Mouse (Mus musculus) limb, embryonic 15.5 days (tissue): Measurements from ENCODE around the gene Obscn. TPM values are rescaled to one million over a fixed set of nuclear protein-coding genes. Genes with fewer than 3 reads are reported as not detected.
A peak's percentile ranks its signal among the peaks of the same experiment; 100 is the strongest.

Experiments
- ATAC-seq: fragments of 200-750 bp; cut with Nextera tagmentation; 2 replicates; pipeline ENCODE4 v1.8.0; 2017; ENCODE audit warnings: low read depth, moderate TSS enrichment; ENCODE audit not compliant: insufficient number of reproducible peaks, low FRiP score, low TSS enrichment
- H3K27ac ChIP-seq: fragments of 300-500 bp; sonication (generic); 2 replicates; pipeline ENCODE4 v1.5.1; 2015; ENCODE audit warnings: moderate library complexity, mild to moderate bottlenecking, inconsistent platforms
- H3K27me3 ChIP-seq: fragments of 300-500 bp; sonication (generic); 2 replicates; pipeline ENCODE4 v1.6.1; 2015; ENCODE audit warnings: inconsistent platforms
- H3K36me3 ChIP-seq: fragments of 300-500 bp; sonication (generic); 2 replicates; pipeline ENCODE4 v1.6.1; 2015; ENCODE audit warnings: inconsistent platforms
- H3K4me1 ChIP-seq: fragments of 300-500 bp; sonication (generic); 2 replicates; pipeline ENCODE4 v1.6.1; 2015; ENCODE audit warnings: inconsistent platforms
- H3K4me2 ChIP-seq: fragments of 300-500 bp; sonication (generic); 2 replicates; pipeline ENCODE4 v1.6.1; 2015; ENCODE audit warnings: mild to moderate bottlenecking, inconsistent platforms
- H3K4me3 ChIP-seq: fragments of 300-500 bp; sonication (generic); 2 replicates; pipeline ENCODE4 v1.5.1; 2015; ENCODE audit warnings: mild to moderate bottlenecking, inconsistent platforms
- H3K9ac ChIP-seq: fragments of 300-500 bp; sonication (generic); 2 replicates; pipeline ENCODE4 v1.6.1; 2015; ENCODE audit warnings: inconsistent platforms
- H3K9me3 ChIP-seq: fragments of 300-500 bp; sonication (generic); 2 replicates; pipeline ENCODE4 v1.6.1; 2016; ENCODE audit warnings: inconsistent platforms
- WGBS: fragments of 180-500 bp; shearing (Covaris S2); methylation state at CpG from one replicate; pipeline ENCODE4 v1.1.7; 2015; 5-methylcytosine and 5-hydroxymethylcytosine counted together
- polyA plus RNA-seq: library from polyadenylated mRNA; unstranded; fragments of >200 nt; fragmentation: Nextera tagmentation; extraction: Ambion mirVana; gene quantifications from 2 replicates; pipeline ENCODE4 v1.2.1, GENCODE M21; 2015

Obscn gene
- polyA plus RNA-seq, 1 experiment from 2014 or later: 2.2 TPM

DNA sequence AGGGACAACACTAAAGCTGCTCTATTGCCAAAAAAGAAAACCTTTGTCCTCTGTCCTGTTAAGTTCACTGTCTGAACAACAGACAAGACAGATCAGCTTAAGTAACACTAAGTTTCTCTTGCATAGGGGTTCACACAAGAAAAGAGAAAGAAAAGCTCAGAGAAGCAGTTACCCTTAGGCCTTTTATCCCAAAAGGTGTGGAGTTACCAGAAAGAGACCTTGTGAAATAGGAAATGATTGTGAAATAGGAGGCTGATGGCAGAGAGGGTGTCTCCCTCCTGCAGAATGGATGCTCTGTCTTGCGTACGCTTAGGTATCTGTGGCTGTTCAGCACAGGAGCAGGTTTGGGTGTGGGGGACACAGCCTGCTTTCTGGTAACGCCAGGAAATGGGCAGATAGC lies 157.0 kb downstream of the Obscn start:
- Histone ChIP-seq H3K4me1 (peaks cover 42% of the 10 kb centered on the region), H3K27me3 (no peaks in the 10 kb centered on the region), H3K36me3 (peaks cover 24% of the 10 kb centered on the region), H3K4me2 (peak overlapping the region; percentile 98), H3K9me3 (no peaks in the 10 kb centered on the region), H3K27ac (no peak overlapping the region), H3K4me3 (peak overlapping the region; percentile 98), H3K9ac (peak overlapping the region; percentile 24; the same call in 1 of the 2 replicates)
- WGBS: 72% methylated on average over 3 of the region's 3 CpGs
- no peak for ATAC-seq

DNA sequence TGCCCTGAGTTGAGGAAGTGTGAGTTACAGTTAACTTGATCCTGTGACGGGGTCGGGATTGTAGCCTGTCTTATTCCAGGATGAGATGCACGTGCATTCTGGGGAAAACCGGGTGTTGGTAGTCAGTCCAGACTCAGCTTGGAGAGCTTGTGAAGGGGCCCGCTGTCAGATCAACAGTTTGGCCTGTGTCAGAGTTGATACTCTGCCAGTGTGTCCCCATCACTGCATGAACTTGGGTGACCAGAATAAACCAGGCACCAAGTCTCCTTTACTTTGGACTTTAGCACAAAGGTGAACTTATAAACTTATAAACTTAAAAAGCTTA lies 157.5 kb downstream of the Obscn start:
- H3K27ac ChIP-seq: peak overlapping the region; percentile 84; the same call in 1 of the 2 replicates
- ATAC-seq: no peak
- H3K4me1 ChIP-seq: peaks cover 42% of the 10 kb centered on the region
- WGBS: under 1% methylated on average over 5 of the region's 5 CpGs
- peaks cover 18% of the 10 kb centered on the region for H3K36me3 ChIP-seq
- no peaks in the 10 kb centered on the region for H3K9me3 ChIP-seq
- peak overlapping the region; percentile 95 for H3K9ac ChIP-seq
- no peaks in the 10 kb centered on the region for H3K27me3 ChIP-seq
- H3K4me2 ChIP-seq: peak overlapping the region; percentile 98
- peak overlapping the region; percentile 98 for H3K4me3 ChIP-seq

DNA sequence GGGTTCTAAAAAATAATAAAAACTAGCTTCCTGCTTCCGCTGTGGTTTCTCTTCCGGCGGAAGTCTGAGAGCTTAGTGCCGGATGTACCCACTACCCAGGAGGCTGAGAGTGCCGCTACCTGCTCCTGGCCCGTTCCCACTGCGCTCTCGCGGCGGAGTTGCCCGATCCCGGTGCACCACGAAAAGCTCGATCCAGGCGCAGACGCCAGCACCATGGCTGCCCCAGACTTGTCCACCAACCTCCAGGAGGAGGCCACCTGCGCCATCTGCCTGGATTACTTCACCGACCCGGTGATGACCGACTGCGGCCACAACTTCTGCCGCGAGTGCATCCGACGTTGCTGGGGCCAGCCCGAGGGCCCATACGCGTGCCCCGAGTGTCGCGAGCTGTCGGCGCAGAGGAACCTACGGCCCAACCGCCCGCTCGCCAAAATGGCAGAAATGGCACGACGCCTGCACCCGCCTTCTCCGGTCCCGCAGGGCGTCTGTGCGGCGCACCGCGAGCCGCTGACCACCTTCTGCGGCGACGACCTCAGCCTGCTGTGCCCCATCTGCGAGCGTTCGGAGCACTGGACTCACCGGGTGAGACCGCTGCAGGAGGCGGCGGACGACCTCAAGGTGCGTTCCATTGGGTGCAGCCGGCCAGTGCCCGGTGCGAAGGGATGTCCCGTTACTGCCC lies 158.0 kb downstream of the Obscn start, which contains the start of gene Trim11:
TSS of gene Trim11 (plus strand) at position 67 of the 679 bp plus-strand sequence.
- Histone ChIP-seq H3K9me3 (no peaks in the 10 kb centered on the region), H3K27ac (peak within 1 kb of the TSS; percentile 84), H3K4me1 (peaks cover 42% of the 10 kb centered on the region), H3K4me2 (peak within 1 kb of the TSS; percentile 98), H3K36me3 (peaks cover 17% of the 10 kb centered on the region), H3K9ac (peak within 1 kb of the TSS; percentile 95), H3K4me3 (peak within 1 kb of the TSS; percentile 98), H3K27me3 (no peaks in the 10 kb centered on the region)
- under 1% methylated on average over 64 of the region's 64 CpGs for WGBS
- peak; percentile 54; the same call in 1 of the 2 replicates for ATAC-seq

DNA sequence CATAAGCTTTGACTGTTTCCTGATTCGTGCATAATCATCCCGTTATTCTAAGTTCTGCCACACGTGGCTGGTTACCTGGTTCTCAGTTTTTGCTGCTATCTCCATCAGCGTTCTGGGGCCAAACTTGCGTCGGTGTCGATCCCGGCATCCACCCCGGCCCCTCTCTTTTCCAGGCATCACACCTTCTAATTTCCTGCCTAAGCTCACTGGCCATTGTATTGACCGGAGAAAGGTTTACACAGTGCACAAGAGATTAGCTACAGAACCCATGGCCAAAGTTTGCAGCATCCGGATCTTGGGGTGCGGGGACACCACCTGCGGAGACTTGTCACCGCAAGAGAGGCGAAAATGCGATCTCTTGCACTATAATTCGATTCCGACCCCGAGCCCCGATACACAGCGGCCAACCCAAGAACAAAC lies 158.6 kb downstream of the Obscn start:
- under 1% methylated on average over 21 of the region's 21 CpGs for WGBS
- Histone ChIP-seq H3K4me1 (peaks cover 42% of the 10 kb centered on the region), H3K9me3 (no peaks in the 10 kb centered on the region), H3K4me3 (peak overlapping the region; percentile 98), H3K27ac (peak overlapping the region; percentile 84), H3K36me3 (peaks cover 13% of the 10 kb centered on the region), H3K4me2 (peak overlapping the region; percentile 98), H3K9ac (peak overlapping the region; percentile 95), H3K27me3 (no peaks in the 10 kb centered on the region)
- no peak for ATAC-seq

DNA sequence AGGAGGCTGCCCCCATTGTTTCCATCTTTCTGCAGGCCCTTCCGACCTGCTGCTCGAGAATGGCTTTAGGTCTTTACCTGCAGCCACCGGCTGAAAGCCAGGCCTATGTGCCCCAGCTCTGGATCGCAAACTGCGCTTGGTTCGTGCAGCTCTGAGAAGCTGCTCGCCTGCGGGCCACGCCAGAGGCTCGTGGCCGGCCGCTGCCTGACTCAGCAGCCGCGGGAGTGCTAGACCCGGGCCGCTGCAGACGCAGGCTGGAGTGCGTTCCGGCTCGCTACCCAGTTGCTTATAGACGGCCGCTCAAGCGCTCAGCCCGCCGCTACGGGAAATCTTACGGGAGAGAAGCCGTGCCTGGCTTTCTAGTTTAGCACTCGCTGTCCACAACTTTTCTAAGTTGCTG lies 159.1 kb downstream of the Obscn start:
- Histone ChIP-seq H3K4me1 (peaks cover 41% of the 10 kb centered on the region), H3K4me3 (peak overlapping the region; percentile 98), H3K27me3 (no peaks in the 10 kb centered on the region), H3K9ac (peak overlapping the region; percentile 95), H3K27ac (peak overlapping the region; percentile 84), H3K4me2 (peak overlapping the region; percentile 98), H3K36me3 (peaks cover 11% of the 10 kb centered on the region; the same call in 1 of the 2 replicates), H3K9me3 (no peaks in the 10 kb centered on the region)
- 0% methylated on average over 29 of the region's 29 CpGs for WGBS
- no peak for ATAC-seq

DNA sequence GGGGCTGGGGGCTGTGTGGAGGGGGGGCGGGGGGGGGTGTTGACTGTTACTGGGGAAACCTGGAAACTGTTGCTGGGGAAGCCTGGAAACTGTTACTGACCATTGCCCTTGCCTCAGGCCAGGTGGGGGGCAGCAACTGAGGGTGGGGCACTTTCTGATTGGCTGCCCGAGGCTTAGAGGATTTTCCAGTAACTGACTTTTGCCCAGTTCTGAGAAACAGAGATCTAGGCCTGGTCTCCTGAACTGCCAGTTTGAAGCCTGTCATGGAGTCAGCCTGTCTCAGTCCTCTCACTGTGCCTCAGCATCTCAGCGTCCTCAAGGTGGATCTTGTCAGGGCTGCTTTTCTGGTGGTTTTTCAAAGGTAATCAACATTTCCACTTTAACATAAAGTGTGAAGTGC lies 161.8 kb downstream of the Obscn start:
- no peak overlapping the region for H3K4me2 ChIP-seq
- no peaks in the 10 kb centered on the region for H3K9me3 ChIP-seq
- ATAC-seq: no peak
- no peak overlapping the region for H3K9ac ChIP-seq
- H3K36me3 ChIP-seq: peaks cover 29% of the 10 kb centered on the region
- no peak overlapping the region for H3K27ac ChIP-seq
- WGBS: 90% methylated on average over 3 of the region's 3 CpGs
- no peaks in the 10 kb centered on the region for H3K27me3 ChIP-seq
- H3K4me3 ChIP-seq: no peak overlapping the region
- H3K4me1 ChIP-seq: peaks cover 15% of the 10 kb centered on the region

DNA sequence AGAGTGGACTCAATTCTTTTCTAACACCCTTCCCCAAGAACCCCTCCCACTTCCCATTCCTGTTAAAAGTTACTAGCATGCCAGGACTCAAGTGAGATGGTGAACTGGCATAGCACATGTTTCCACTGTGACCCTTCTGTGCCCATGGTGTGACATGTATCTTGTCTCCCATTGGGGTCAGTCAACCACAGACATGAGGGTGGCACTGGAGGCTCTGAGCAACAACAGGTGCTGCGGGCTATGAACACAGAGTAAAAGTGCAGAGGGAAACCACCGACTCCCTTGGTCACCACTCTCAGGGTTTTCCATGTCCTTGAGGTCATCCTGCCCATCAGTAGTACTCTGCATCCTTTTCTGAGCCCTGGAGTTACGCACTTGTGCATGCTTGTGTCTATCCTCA lies 164.4 kb downstream of the Obscn start:
- 95% methylated on average over 3 of the region's 3 CpGs for WGBS
- no peaks in the 10 kb centered on the region for H3K27me3 ChIP-seq
- no peak overlapping the region for H3K4me2 ChIP-seq
- no peak overlapping the region for H3K4me3 ChIP-seq
- H3K9me3 ChIP-seq: no peaks in the 10 kb centered on the region
- H3K4me1 ChIP-seq: peaks cover under 1% of the 10 kb centered on the region; the same call in 1 of the 2 replicates
- no peak overlapping the region for H3K9ac ChIP-seq
- peaks cover 35% of the 10 kb centered on the region for H3K36me3 ChIP-seq
- no peak overlapping the region for H3K27ac ChIP-seq
- no peak for ATAC-seq

DNA sequence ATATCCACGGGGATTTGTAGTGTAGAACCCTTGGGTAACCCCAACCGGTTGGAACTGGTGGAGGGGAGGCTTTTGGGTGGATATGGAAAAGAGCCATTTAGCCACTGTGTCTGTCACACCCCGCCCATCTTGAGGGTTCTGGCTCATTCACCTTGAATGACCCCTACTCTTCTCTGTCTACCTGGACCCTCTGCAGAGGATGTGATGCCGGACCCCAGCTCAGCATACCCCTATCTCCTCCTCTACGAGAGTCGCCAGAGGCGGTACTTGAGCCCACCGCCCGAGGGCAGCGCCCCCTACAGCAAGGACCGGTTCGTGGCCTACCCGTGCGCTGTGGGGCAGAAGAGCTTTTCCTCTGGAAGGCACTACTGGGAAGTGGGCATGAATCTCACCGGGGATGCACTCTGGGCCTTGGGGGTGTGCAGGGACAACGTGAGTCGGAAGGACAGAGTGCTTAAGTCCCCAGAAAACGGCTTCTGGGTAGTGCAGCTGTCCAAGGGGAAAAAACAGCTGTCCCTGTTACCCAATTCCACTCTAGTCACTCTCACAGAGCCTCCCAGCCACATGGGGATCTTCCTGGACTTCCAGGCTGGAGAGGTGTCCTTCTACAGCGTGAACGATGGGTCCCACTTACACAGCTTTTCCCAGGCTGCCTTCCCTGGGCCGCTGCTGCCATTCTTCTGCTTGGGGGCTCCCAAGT lies 165.2 kb downstream of the Obscn start:
- no peaks in the 10 kb centered on the region for H3K27me3 ChIP-seq
- H3K9me3 ChIP-seq: no peaks in the 10 kb centered on the region
- H3K36me3 ChIP-seq: peaks cover 35% of the 10 kb centered on the region
- no peak overlapping the region for H3K9ac ChIP-seq
- H3K4me2 ChIP-seq: no peak overlapping the region
- H3K4me1 ChIP-seq: no peaks in the 10 kb centered on the region
- no peak overlapping the region for H3K27ac ChIP-seq
- no peak overlapping the region for H3K4me3 ChIP-seq
- ATAC-seq: peak; percentile 53
- 87% methylated on average over 21 of the region's 21 CpGs for WGBS

DNA sequence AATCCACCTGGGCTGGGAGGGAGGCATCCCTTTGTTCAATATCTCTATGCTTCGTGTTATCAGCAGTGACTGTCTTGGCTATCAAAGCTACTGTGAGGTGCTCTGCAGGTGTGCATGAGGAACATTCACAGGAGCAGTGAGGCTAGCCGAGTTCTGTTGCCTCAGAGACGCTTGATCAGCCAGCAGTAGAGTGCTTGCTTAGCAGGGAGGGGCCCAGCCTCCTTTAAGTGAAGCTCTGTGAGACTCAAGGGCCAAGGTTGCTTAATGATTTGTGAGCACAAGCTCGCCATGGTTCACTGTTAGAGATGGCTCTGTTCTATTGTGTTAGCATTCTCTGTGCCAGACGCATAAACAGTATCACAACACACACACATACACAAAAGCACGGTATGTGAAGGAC lies 166.5 kb downstream of the Obscn start:
- Histone ChIP-seq H3K4me2 (no peak overlapping the region), H3K4me3 (no peak overlapping the region), H3K9ac (no peak overlapping the region), H3K9me3 (no peaks in the 10 kb centered on the region), H3K36me3 (peaks cover 33% of the 10 kb centered on the region), H3K27ac (no peak overlapping the region), H3K27me3 (peaks cover 3% of the 10 kb centered on the region; the same call in 1 of the 2 replicates), H3K4me1 (no peaks in the 10 kb centered on the region)
- WGBS: 75% methylated on average over 6 of the region's 6 CpGs
- ATAC-seq: no peak

DNA sequence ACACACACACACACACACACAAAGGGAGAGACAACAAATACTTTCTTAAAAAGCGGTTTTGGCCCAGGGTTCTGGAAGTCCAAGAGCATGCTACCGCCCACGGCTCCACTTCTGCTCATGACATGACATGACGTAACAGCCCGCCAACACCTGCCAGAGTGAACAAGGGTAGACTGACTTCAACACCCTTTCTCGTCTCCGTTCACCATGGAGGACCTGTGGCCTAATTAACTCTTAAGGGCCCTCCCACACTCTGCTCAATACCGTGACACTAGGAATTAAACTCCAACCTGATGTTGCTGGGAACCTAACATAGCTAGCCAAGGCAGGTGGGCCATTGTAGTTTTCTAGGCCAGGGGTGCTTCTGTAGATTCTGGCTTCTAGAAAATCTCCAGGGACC lies 167.2 kb downstream of the Obscn start:
- Histone ChIP-seq H3K27me3 (peaks cover 8% of the 10 kb centered on the region), H3K9ac (no peak overlapping the region), H3K4me2 (no peak overlapping the region), H3K27ac (no peak overlapping the region), H3K4me3 (no peak overlapping the region), H3K4me1 (no peaks in the 10 kb centered on the region), H3K36me3 (peaks cover 29% of the 10 kb centered on the region), H3K9me3 (no peaks in the 10 kb centered on the region)
- no peak for ATAC-seq
- 85% methylated on average over 8 of the region's 8 CpGs for WGBS

DNA sequence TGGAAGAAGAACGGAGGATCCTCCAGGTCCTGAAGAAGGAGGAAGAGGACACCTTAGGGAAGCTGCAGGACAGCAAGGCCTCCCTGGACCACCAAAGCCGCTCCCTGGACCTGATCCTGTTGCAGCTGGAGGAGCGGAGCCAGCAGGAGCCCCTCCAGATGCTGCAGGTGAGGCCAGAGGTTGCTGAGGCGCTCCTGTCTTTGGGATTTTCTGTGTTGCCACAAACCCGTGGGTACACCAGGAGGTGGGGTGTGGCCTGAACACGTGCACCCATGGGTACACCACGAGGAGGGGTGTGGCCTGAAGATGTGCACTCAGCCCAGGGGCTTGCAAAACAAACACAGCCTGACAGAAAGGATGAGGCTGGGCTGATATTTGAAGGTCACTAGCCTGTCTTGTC lies 167.7 kb downstream of the Obscn start:
- ATAC-seq: no peak
- H3K36me3 ChIP-seq: peaks cover 29% of the 10 kb centered on the region
- WGBS: 83% methylated on average over 7 of the region's 7 CpGs

DNA sequence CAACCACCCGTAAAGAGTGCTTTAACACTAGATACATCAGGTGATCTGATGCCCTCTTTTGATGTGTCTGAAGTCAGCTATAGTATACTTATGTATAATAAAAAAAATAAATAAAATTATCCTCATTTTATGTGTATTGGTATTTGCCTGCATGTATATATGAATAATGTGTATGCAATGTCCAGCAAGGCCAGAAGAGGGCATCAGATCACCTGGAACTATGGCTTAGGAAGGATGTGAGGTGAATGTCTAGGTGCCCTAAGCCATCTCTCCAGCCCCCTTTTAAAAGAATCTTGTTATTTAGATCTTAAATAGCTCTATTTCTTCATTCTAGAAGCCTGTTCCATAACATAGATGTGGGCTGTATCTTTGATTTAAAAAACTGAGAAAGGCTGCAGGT lies 168.9 kb downstream of the Obscn start:
- Histone ChIP-seq H3K27me3 (peaks cover 22% of the 10 kb centered on the region), H3K9ac (no peak overlapping the region), H3K4me3 (no peak overlapping the region), H3K36me3 (peaks cover 26% of the 10 kb centered on the region), H3K9me3 (no peaks in the 10 kb centered on the region), H3K4me1 (no peaks in the 10 kb centered on the region), H3K4me2 (no peak overlapping the region), H3K27ac (no peak overlapping the region)
- no peak for ATAC-seq
- WGBS: 98% methylated on average over 1 of the region's 1 CpGs

More for the DNA sequence above, 167.7 kb downstream of the Obscn start:
- no peak overlapping the region for H3K4me2 ChIP-seq
- no peaks in the 10 kb centered on the region for H3K4me1 ChIP-seq
- no peak overlapping the region for H3K4me3 ChIP-seq
- no peak overlapping the region for H3K9ac ChIP-seq
- H3K27me3 ChIP-seq: peaks cover 13% of the 10 kb centered on the region
- H3K27ac ChIP-seq: no peak overlapping the region
- no peaks in the 10 kb centered on the region for H3K9me3 ChIP-seq
